Mouse (Mus musculus) brain, embryonic 14.5 days (tissue): ENCODE measurements at regions not wholly inside any gene's neighbourhood (a gene's known extent, or its start where the extent isn't known, plus 50 kb on each side); places are given as distances from the start of the nearest gene placed in this dataset.

ENCODE experiments used
- DNase-seq: peaks from one replicate; pipeline ENCODE4 v3.0.0-alpha.2; 2011; ENCODE audit warnings: low read depth
- CTCF ChIP-seq: fragments of 200-500 bp; IDR thresholded peaks from 2 replicates; pipeline ENCODE4 v1.5.1; 2012; ENCODE audit warnings: inconsistent platforms, mild to moderate bottlenecking, moderate library complexity, borderline replicate concordance; ENCODE audit not compliant: insufficient read depth, insufficient read length; ENCODE audit errors: extremely low read depth
- POLR2A ChIP-seq: fragments of 200-500 bp; IDR thresholded peaks from 2 replicates; pipeline ENCODE4 v1.6.1; 2012; ENCODE audit warnings: mild to moderate bottlenecking, inconsistent platforms, borderline replicate concordance; ENCODE audit not compliant: poor library complexity, insufficient read depth, insufficient read length, severe bottlenecking; ENCODE audit errors: extremely low read depth

DNA sequence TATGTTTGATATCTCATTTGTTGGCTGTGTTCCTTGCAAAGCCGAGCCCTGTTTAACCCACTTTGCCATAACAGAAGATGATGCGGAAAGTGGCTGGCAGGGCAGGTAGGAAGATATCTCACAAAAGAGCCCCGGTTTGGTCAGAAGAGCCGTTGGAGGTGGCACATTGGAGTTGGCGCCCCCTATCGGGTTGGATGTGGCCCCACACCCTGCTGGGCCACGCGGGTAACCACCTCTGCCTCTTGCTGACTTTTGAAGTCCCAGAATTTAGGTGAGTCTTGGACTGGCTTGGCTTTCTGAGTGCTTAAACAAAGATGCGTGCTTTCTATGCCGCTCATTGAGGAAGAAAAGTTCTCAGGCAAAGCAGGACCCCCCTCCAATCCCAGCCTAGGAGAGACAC, 56.1 kb downstream of the Gm4791 start:
- TF ChIP-seq POLR2A, result no peak
- TF ChIP-seq CTCF, result no peak

DNA sequence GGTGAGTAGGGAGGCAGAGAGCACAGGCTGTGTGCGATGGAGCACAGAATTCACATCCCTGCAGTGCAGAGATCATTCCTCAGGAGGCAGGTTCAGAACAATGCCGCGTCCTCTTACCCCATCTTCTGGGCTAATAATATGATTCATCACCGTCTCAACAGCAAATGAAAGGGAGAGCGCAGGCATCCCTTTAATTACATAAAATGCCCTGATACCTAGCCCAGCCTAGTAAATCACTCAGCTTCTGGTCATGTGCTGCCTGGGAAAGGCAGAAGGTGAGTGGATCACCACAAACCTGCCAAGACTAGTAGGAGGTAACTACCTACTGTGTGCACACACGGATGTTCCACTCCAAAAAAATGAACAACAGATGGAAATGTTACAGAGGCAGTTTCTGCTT, 57.0 kb downstream of the Gm4791 start:
- TF ChIP-seq CTCF (no peak), POLR2A (no peak)
- DNase-seq, result no peak

More for the DNA sequence above, 56.1 kb downstream of the Gm4791 start:
- no peak for DNase-seq

DNA sequence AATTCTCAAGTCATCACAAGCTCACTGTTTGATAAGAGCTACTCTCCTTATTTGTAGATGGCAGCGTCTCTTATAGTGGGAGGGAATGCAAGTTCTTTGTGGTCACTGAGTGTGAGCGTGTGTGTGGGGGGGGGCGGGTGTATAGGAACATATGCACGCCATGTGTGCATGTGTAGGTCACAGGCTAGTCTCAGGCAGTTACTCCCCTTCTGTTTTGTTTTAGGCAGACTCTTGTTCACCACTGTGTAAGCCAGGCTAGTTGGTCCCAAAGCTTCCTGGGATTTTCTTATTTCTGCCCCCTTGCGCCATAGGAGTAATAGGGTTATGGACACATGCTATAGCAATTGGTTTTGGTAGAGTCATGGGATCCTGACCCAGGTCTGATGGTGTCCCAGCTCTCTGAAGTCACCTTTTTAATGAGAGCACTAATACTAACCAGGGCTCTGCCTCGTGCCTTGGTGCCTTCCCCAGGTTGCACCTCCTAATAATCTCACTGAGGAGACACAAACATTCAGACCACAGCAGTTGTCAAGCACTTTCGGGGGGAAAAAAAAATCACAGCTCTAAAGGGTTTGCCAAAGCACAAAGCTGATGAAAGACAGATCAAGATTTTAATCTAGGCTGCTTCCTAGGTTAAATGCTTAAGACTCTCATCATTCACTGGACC, 60.9 kb downstream of the Gm4791 start:
- DNase-seq, result no peak
- TF ChIP-seq CTCF (no peak), POLR2A (no peak)

DNA sequence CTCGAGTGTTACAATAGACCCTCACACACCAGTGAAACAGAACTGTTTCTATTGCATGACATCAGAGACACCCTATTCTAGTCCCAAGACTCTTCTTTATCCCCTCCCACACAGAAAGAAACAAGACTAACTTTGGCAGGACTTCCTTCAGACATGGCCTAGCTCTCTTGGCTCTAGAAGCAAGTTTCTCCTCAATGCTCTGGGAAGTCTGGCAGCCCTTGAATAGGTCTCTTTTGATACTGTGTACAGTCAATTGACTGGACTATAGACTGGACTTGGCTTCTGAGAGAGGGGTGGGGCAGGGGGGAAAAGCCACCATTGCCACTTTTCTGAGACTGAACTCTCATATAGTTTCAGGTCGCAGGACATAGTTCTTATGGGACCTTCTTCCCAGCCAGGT, 62.2 kb downstream of the Gm4791 start:
- TF ChIP-seq POLR2A, result no peak
- TF ChIP-seq CTCF, result no peak
- DNase-seq, result no peak

DNA sequence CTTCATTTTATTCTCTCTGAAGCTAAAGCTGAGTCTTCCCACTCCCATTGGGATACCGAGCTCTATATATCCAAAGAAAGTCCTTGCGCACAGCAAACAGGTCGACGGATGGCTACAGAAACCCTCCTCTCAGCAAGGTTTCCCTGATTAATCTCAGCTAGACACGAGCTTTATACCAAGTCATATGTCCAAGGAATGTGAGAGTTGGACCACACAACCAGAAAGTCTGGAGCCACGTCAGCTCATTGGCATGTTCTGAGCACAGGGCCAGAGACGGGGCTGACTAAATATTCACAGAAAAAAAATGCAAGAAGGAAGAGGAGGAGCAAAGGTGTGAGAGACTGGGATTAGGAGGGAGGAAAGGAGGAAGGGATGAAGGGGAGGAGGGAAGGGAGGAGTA, 64.0 kb downstream of the Gm4791 start:
- no peak for DNase-seq
- TF ChIP-seq CTCF, result no peak
- no peak for TF ChIP-seq POLR2A

DNA sequence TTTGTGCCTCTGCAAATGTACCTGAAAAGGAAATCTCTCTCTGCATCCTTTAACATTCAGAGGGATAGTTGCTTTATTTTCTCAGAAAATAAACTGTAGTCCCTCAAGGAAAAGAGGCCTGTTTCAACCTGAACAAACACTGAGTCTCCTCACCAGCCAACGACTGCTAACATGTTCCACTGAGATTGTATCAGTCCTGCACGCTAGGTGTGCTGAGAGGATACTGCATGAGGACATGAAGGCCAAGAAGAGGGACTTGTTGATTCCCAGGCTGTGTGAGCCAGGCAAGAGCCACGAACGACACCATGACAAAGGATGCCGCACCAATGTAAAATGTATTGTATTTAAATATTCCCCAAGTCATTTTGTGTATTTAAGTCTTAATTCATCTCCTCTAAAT, 65.2 kb downstream of the Gm4791 start:
- no peak for DNase-seq
- no peak for TF ChIP-seq POLR2A
- no peak for TF ChIP-seq CTCF

DNA sequence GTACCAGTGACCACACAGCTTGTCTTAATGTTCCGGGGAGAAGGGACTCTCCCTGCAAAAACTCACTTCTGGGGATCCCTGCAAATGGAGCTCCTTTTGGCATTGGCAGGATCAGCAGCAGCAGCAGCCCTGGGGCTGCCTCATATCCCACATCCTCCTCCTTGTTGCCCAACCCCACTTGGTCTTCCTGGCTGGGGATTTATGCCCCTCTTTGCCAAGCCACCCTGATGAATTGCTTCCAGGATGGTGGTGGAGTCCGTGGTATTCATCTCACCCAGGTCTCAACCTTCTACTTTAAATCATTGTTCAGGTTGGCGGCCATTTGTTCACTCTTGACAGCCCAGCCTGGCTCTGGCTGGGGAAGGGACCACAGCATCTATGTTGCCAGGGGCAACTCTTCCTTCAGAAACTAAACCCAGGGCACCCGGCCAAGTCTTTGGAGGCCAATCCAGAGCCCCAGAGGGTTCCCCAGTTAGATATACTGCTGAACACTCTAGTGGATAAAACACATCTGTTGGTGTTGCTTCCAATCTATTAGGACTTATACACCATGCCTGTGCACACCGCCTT, 66.0 kb downstream of the Gm4791 start:
- DNase-seq, result peak; percentile 74
- TF ChIP-seq POLR2A (no peak), CTCF (no peak)

DNA sequence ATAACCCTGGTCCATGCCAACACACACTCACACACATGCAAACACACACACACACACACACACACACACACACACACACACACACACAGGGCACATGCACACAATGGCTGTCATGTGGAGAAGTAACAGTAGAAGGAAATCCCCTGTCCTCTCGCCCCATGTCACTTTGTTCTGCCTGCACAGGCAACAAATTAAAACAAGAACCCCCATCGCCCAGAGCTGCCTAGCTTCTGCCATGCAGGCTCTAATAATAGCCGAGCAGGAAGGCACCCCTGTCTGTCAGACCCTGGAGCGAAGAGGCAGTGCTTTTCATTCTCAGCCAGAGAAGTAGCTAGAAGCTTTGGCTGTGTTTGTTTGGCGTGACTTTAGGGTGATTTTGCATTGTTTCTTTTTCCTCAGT, 70.9 kb downstream of the Gm4791 start:
- DNase-seq, result peak; percentile 66
- TF ChIP-seq CTCF (no peak), POLR2A (no peak)

DNA sequence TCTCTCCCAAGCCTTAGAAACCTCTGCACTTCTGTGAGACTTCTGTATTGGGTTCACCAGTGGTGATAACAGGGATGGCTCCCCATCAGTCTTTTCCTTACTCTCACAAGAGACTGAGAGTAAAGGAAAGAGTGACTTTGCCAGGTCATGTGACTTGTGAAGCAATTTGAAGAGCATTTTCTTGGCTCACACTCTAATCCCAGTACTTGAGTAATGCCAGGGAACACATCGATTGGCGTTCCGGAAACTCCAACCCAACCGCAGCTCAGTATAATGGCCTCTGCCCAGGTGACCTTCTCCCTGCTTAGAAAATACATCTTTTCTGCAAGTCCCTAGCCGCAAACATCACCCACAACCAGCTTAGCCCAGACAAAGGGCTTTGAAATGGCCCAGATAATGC, 72.4 kb downstream of the Gm4791 start:
- peak; percentile 61 for DNase-seq
- TF ChIP-seq CTCF (no peak), POLR2A (no peak)

DNA sequence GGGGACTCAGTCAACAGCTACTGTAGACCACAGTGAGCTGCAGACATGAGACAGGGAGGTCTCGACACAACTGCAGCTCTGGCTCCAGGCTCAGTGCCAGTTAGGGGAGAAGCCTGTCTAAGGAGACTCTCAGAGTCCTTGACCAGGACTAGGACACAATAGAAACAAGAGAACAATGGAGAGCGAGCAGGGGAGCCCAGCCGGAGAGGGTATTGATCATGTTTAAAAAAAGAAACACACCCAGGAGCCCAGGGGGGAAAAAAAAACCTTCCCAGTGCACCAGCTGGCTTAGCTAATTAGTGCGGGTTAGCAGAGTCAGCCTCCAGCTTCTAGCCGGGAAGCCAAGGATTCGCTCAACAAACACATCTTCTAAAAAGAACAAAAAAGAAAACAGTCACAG, 78.4 kb downstream of the Gm4791 start:
- peak; percentile 64 for DNase-seq
- TF ChIP-seq POLR2A, result no peak

DNA sequence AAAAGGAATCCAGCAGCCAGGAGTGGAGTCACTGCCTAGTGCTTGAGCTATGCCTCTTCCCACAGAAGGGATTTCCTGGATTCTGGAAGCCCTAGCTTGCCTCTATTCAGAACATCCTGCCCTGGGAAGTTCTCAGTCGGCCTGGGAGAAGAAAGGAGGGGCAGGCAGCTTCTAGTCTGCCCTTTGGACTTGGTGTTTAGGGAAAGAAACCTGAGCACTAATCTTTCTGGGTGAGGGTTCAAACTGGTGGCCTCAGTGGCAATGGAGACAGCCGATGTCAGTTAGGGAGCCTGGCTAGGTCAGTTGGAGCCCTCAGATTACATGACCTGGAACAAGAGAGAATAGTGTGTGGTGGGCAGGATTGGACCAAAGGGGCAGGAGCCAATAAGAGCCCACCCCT, 78.9 kb downstream of the Gm4791 start:
- TF ChIP-seq CTCF (no peak), POLR2A (no peak)
- no peak for DNase-seq

DNA sequence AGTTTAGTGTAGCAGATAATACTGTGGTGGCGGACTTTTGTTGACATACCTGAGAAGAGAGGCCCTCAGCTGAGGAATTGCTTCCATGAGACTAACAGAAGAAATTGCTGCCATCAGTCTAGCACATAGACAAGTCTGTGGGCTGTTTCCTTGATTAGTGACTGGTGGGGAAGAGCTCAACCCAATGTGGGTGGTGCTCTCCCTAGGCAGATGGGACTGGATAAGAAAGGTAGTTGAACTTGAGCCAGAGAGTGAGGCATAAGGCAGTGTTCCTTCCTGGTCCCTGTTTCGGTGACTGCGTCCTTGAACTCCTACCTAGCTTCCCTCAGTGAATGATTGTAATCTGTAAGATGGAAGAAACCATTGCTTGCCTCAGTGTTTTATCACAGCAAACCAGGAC, 79.4 kb downstream of the Gm4791 start:
- TF ChIP-seq POLR2A (no peak), CTCF (no peak)
- no peak for DNase-seq

DNA sequence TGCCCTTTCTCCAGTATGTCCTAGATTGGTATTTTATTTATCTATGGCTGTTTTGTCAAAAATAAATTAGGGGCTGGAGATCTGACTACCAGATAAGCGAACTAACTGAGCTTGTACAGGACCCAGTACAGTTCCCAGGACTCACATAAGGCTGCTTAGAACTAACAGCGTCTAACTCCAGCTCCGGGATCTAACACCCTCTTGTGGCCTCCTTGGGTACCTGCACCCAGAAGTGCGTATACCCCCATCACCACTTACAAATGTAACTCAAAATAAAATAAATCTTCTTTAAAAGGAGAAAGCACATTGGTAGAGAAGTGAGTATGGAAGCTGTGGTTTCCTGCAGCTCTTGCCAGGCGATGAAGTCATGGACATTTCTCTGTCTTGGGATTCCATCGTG, 82.9 kb downstream of the Gm4791 start:
- DNase-seq, result no peak
- TF ChIP-seq POLR2A, result no peak
- TF ChIP-seq CTCF, result no peak

DNA sequence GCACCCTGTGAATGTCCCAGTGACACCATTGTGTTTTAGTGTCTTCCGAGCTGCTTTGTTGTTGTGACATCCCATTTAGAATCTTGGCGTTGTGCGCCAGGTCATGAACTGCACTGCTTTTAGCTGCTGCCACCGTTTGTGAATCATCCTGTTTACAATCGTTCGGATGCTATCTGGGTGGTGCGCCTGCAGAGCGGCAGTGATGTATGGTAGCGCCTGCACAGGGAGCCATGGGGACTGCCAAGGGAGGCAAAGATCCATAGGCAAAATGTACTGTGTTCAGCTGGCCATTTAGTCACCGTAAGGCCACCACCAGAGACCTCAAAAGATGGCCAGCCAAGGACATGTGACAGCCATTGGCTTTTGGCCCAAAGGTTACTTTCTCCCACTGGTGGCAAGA, 93.3 kb downstream of the Gm4791 start:
- TF ChIP-seq POLR2A (no peak), CTCF (no peak)
- DNase-seq, result no peak
